Mouse (Mus musculus) kidney, postnatal 0 days (tissue): ENCODE data around the gene Cttn. TPM values are rescaled to one million over a fixed set of nuclear protein-coding genes. Genes with fewer than 3 reads are reported as not detected.

Experiments
- ATAC-seq: fragments of 200-750 bp; cut with Nextera tagmentation; replicated peaks from 2 replicates; pipeline ENCODE4 v1.8.0; 2017; ENCODE audit warnings: low read depth, moderate number of reproducible peaks, moderate TSS enrichment, moderate library complexity; ENCODE audit not compliant: low FRiP score
- DNase-seq: peaks from one replicate; pipeline ENCODE4 v3.0.0-alpha.2; 2016; ENCODE audit warnings: low spot score
- H3K27ac ChIP-seq: fragments of 300-500 bp; sonication (generic); 2 replicates; pipeline ENCODE4 v1.5.1; 2014; ENCODE audit warnings: mild to moderate bottlenecking
- H3K27me3 ChIP-seq: fragments of 300-500 bp; sonication (generic); 2 replicates; pipeline ENCODE4 v1.6.1; 2014; ENCODE audit warnings: low read length, mixed read lengths; ENCODE audit not compliant: insufficient read depth
- H3K36me3 ChIP-seq: fragments of 300-500 bp; sonication (generic); 2 replicates; pipeline ENCODE4 v1.6.1; 2014; ENCODE audit warnings: low read length, mixed read lengths; ENCODE audit not compliant: insufficient read depth
- H3K4me1 ChIP-seq: fragments of 300-500 bp; sonication (generic); replicated peaks from 2 replicates; pipeline ENCODE4 v1.6.1; 2014; ENCODE audit warnings: antibody characterized with exemption, low read length, mixed read lengths; ENCODE audit not compliant: insufficient read depth
- H3K4me2 ChIP-seq: fragments of 300-500 bp; sonication (generic); 2 replicates; pipeline ENCODE4 v1.6.1; 2014; ENCODE audit warnings: mild to moderate bottlenecking, low read length, moderate library complexity, mixed read lengths
- H3K4me3 ChIP-seq: fragments of 300-500 bp; sonication (generic); replicated peaks from 2 replicates; pipeline ENCODE4 v1.5.1; 2014; ENCODE audit warnings: low read depth, low read length
- H3K9ac ChIP-seq: fragments of 300-500 bp; sonication (generic); 2 replicates; pipeline ENCODE4 v1.6.1; 2014; ENCODE audit warnings: low read depth, low read length
- H3K9me3 ChIP-seq: fragments of 300-500 bp; sonication (generic); replicated peaks from 2 replicates; pipeline ENCODE4 v1.6.1; 2016; ENCODE audit warnings: low read length, inconsistent platforms, mixed read lengths
- CTCF ChIP-seq: IDR thresholded peaks from 2 replicates; pipeline ENCODE4 v1.5.1; 2016; ENCODE audit warnings: antibody characterized with exemption, low read depth, mild to moderate bottlenecking, moderate library complexity
- WGBS: fragments of 180-500 bp; shearing (Covaris S2); extraction: QIAGEN DNeasy Blood & Tissue Kit; methylation state at CpG from one replicate; pipeline ENCODE4 v1.1.7; 2014; 5-methylcytosine and 5-hydroxymethylcytosine counted together
- polyA plus RNA-seq: library from polyadenylated mRNA; unstranded; fragments of >200 nt; fragmentation: Nextera tagmentation; extraction: Ambion mirVana; gene quantifications from 2 replicates; pipeline ENCODE4 v1.2.1, GENCODE M21; 2015

Cttn gene
- polyA plus RNA-seq, 1 experiment from 2014 or later: 136 TPM

- H3K36me3 ChIP-seq: peaks cover 86% of the 10 kb centered on the region
- H3K4me1 ChIP-seq: no peaks in the 10 kb centered on the region
- no peak overlapping the region for H3K4me2 ChIP-seq
- H3K27ac ChIP-seq: no peak overlapping the region
- TF ChIP-seq CTCF: no peak
- no peak overlapping the region for H3K4me3 ChIP-seq
- H3K9ac ChIP-seq: no peak overlapping the region
- WGBS: 92% methylated on average over 4 of the region's 4 CpGs
- H3K9me3 ChIP-seq: no peaks in the 10 kb centered on the region
- ATAC-seq: no peak
- no peaks in the 10 kb centered on the region for H3K27me3 ChIP-seq
- no peak for DNase-seq
These were observed 28.8 kb downstream of the Cttn start for GRCm38 (mm10) chr7:144441976-144442375.

- TF ChIP-seq CTCF: no peak
- WGBS: 92% methylated on average over 11 of the region's 11 CpGs
- no peak overlapping the region for H3K9ac ChIP-seq
- no peaks in the 10 kb centered on the region for H3K4me1 ChIP-seq
- H3K27ac ChIP-seq: no peak overlapping the region
- ATAC-seq (no peak), DNase-seq (no peak)
- no peak overlapping the region for H3K4me2 ChIP-seq
- H3K9me3 ChIP-seq: no peaks in the 10 kb centered on the region
- no peaks in the 10 kb centered on the region for H3K27me3 ChIP-seq
- H3K36me3 ChIP-seq: peaks cover 87% of the 10 kb centered on the region
- no peak overlapping the region for H3K4me3 ChIP-seq
These were observed 29.3 kb downstream of the Cttn start for GRCm38 (mm10) chr7:144441466-144441865.

- DNase-seq: no peak
- Histone ChIP-seq H3K9ac (no peak overlapping the region), H3K4me2 (no peak overlapping the region), H3K36me3 (peaks cover 74% of the 10 kb centered on the region), H3K4me3 (no peak overlapping the region), H3K27ac (no peak overlapping the region), H3K4me1 (no peaks in the 10 kb centered on the region), H3K27me3 (no peaks in the 10 kb centered on the region), H3K9me3 (no peaks in the 10 kb centered on the region)
- TF ChIP-seq CTCF: no peak
- 96% methylated on average over 7 of the region's 7 CpGs for WGBS
- no peak for ATAC-seq
These were observed 32.0 kb downstream of the Cttn start for GRCm38 (mm10) chr7:144438811-144439210.

GRCm38 (mm10) chr7:144432920-144433319 lies 37.9 kb downstream of the Cttn start:
- Histone ChIP-seq H3K27ac (no peak overlapping the region), H3K27me3 (no peaks in the 10 kb centered on the region), H3K4me1 (no peaks in the 10 kb centered on the region), H3K9me3 (no peaks in the 10 kb centered on the region), H3K36me3 (peaks cover 24% of the 10 kb centered on the region), H3K9ac (no peak overlapping the region), H3K4me3 (no peak overlapping the region), H3K4me2 (no peak overlapping the region)
- ATAC-seq (no peak; the same call in 1 of the 2 replicates), DNase-seq (no peak)
- 82% methylated on average over 2 of the region's 2 CpGs for whole genome bisulfite sequencing
- no peak for TF ChIP-seq CTCF

- no peak for ATAC-seq
- DNase-seq: no peak
- no peak overlapping the region for H3K4me3 ChIP-seq
These were observed 43.3 kb downstream of the Cttn start for GRCm38 (mm10) chr7:144427460-144427859.

GRCm38 (mm10) chr7:144426594-144426993 lies 44.2 kb downstream of the Cttn start:
- DNase-seq (no peak), ATAC-seq (no peak)
- H3K36me3 ChIP-seq: no peaks in the 10 kb centered on the region
- no peak overlapping the region for H3K27ac ChIP-seq
- 0 out of 2 replicates have a peak overlapping the region, but pooled peaks have one; percentile 8 for H3K9ac ChIP-seq
- H3K27me3 ChIP-seq: no peaks in the 10 kb centered on the region
- no peaks in the 10 kb centered on the region for H3K9me3 ChIP-seq
- H3K4me2 ChIP-seq: no peak overlapping the region
- 82% methylated on average over 3 of the region's 3 CpGs for WGBS
- H3K4me1 ChIP-seq: no peaks in the 10 kb centered on the region
- no peak overlapping the region for H3K4me3 ChIP-seq
- TF ChIP-seq CTCF: no peak

More at GRCm38 (mm10) chr7:144427460-144427859, 43.3 kb downstream of the Cttn start:
- no peak overlapping the region for H3K27ac ChIP-seq
- no peak overlapping the region for H3K9ac ChIP-seq
- 77% methylated on average over 3 of the region's 3 CpGs for WGBS
- H3K9me3 ChIP-seq: no peaks in the 10 kb centered on the region
- no peak overlapping the region for H3K4me2 ChIP-seq
- no peaks in the 10 kb centered on the region for H3K36me3 ChIP-seq
- peak; percentile 47; the same call in 1 of the 2 replicates for TF ChIP-seq CTCF
- no peaks in the 10 kb centered on the region for H3K4me1 ChIP-seq
- no peaks in the 10 kb centered on the region for H3K27me3 ChIP-seq

- TF ChIP-seq CTCF: peak; percentile 98
- DNase-seq (peak; percentile 76), ATAC-seq (no peak)
- no peak overlapping the region for H3K4me2 ChIP-seq
- WGBS: 11% methylated on average over 8 of the region's 8 CpGs
- no peaks in the 10 kb centered on the region for H3K27me3 ChIP-seq
- H3K36me3 ChIP-seq: no peaks in the 10 kb centered on the region
- H3K27ac ChIP-seq: no peak overlapping the region
- H3K9me3 ChIP-seq: no peaks in the 10 kb centered on the region
- H3K4me3 ChIP-seq: no peak overlapping the region
- H3K9ac ChIP-seq: no peak overlapping the region
- H3K4me1 ChIP-seq: no peaks in the 10 kb centered on the region
These were observed 44.9 kb downstream of the Cttn start for GRCm38 (mm10) chr7:144425953-144426352.
